Mouse (Mus musculus): ENCODE measurements around the gene Dlg3. TPM values are rescaled to one million over a fixed set of nuclear protein-coding genes. Genes with fewer than 3 reads are reported as not detected.

Gene Dlg3
- polyA plus RNA-seq, 1 experiment, result 6.0 TPM

DNA sequence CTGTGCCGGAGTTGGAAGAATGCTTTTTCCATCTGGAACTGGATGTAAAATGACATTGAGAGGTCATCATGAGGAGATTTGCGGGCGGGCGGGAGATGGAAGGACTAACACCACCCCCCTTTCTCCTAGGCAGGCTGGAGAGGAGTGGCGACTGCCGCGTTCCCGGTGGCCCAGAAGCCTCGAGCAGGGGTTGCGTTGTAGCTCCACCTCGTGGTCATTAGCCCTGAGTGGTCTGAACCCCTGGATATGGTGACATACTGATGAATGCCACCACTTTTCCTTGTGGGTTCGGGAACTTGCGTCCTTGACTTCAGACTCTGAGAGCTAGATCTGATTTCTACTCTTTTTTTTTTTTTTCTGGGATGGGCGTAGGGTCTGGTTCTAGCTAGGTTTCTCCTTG is 28.6 kb upstream of the Dlg3 start:
- Histone ChIP-seq H3K27me3 (ENCODE audit: control insufficient read depth, insufficient read depth, insufficient read length) (no peaks in the 10 kb centered on the region), H3ac (ENCODE audit: control insufficient read depth, insufficient read length, low read depth) (no peak overlapping the region), H3K4me3 (ENCODE audit: insufficient read depth, poor library complexity, severe bottlenecking) (no peak overlapping the region), H3K79me3 (ENCODE audit: low read depth) (no peaks in the 10 kb centered on the region), H3K36me3 (ENCODE audit: control insufficient read depth, insufficient read depth) (no peaks in the 10 kb centered on the region), H3K79me2 (ENCODE audit: control insufficient read depth, insufficient read depth) (no peaks in the 10 kb centered on the region)
- peak; percentile 69 for TF ChIP-seq CTCF (IDR thresholded peaks at IDR 0.05; ENCODE audit: control insufficient read depth, insufficient read depth, insufficient read length)
- TF ChIP-seq MAX (IDR thresholded peaks at IDR 0.05), result no peak

DNA sequence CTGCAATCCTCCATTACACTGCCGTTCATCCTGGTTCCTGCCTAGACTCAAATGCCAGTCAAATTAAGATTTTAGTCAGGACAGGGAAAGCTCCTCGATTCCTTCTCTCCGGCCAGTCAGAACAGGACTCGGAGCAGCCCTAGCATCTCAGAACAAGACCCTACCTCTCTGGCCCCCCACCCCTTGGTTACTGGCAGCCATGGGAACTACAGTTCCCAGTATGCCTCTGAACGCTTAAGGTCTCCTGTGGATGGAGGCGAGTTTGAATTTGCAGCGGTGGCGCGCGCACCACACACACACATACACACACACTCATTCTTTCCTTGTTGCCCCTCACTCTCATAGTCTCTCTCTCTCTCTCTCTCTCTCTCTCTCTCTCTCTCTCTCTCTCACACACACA is 28.1 kb upstream of the Dlg3 start:
- Histone ChIP-seq H3ac (ENCODE audit: control insufficient read depth, insufficient read length, low read depth) (peak overlapping the region; percentile 33), H3K27me3 (ENCODE audit: control insufficient read depth, insufficient read depth, insufficient read length) (no peaks in the 10 kb centered on the region), H3K36me3 (ENCODE audit: control insufficient read depth, insufficient read depth) (no peaks in the 10 kb centered on the region), H3K79me2 (ENCODE audit: control insufficient read depth, insufficient read depth) (no peaks in the 10 kb centered on the region), H3K4me3 (ENCODE audit: insufficient read depth, poor library complexity, severe bottlenecking) (no peak overlapping the region), H3K79me3 (ENCODE audit: low read depth) (no peaks in the 10 kb centered on the region)
- TF ChIP-seq MAX (IDR thresholded peaks at IDR 0.05) (no peak), MYOG (IDR thresholded peaks at IDR 0.05; ENCODE audit: control insufficient read depth, extremely low read depth, insufficient read length) (no peak), FOSL1 (IDR thresholded peaks at IDR 0.05; ENCODE audit: insufficient read depth, low read length, poor library complexity, severe bottlenecking) (no peak)

DNA sequence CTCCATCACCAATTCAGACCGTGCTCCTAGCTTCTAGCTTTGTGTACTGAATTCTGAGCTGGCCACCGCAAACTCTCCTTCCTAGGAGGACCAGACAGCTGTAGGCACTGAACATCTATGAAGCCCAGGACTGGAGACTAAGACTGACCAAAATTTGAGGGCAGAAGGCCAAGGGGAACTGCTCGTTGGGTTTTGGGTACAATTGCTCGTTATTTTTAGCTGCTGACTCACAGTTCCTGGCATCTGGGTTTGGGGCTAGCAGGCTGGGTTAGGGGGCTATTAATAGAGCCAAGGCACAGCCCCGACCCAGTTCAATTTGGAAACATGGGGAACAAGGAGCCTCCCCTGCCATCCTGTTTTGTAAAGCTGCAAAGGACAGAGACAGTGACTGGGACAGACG is 26.7 kb upstream of the Dlg3 start:
- Histone ChIP-seq H3K4me3 (ENCODE audit: insufficient read depth, poor library complexity, severe bottlenecking) (no peak overlapping the region), H3K79me2 (ENCODE audit: control insufficient read depth, insufficient read depth) (no peaks in the 10 kb centered on the region), H3ac (ENCODE audit: control insufficient read depth, insufficient read length, low read depth) (no peak overlapping the region), H3K36me3 (ENCODE audit: control insufficient read depth, insufficient read depth) (no peaks in the 10 kb centered on the region), H3K27me3 (ENCODE audit: control insufficient read depth, insufficient read depth, insufficient read length) (no peaks in the 10 kb centered on the region), H3K79me3 (ENCODE audit: low read depth) (no peaks in the 10 kb centered on the region)
- TF ChIP-seq MYOG (IDR thresholded peaks at IDR 0.05; ENCODE audit: control insufficient read depth, extremely low read depth, insufficient read length) (no peak), CEBPB (IDR thresholded peaks at IDR 0.05; ENCODE audit: low read depth) (no peak), CTCF (IDR thresholded peaks at IDR 0.05; ENCODE audit: control insufficient read depth, insufficient read depth, insufficient read length) (no peak), MYOD1 (IDR thresholded peaks at IDR 0.05; ENCODE audit: control insufficient read depth, insufficient read length, low read depth) (no peak), MAX (IDR thresholded peaks at IDR 0.05) (no peak), FOSL1 (IDR thresholded peaks at IDR 0.05; ENCODE audit: insufficient read depth, low read length, poor library complexity, severe bottlenecking) (no peak), USF1 (IDR thresholded peaks at IDR 0.05; ENCODE audit: low read depth) (no peak)

GRCm38 (mm10) chrX:100741940-100742339 is 25.6 kb upstream of the Dlg3 start:
- Histone ChIP-seq H3K79me3 (ENCODE audit: low read depth) (no peaks in the 10 kb centered on the region), H3K36me3 (ENCODE audit: control insufficient read depth, insufficient read depth) (no peaks in the 10 kb centered on the region), H3K79me2 (ENCODE audit: control insufficient read depth, insufficient read depth) (no peaks in the 10 kb centered on the region), H3ac (ENCODE audit: control insufficient read depth, insufficient read length, low read depth) (no peak overlapping the region), H3K4me3 (ENCODE audit: insufficient read depth, poor library complexity, severe bottlenecking) (no peak overlapping the region), H3K27me3 (ENCODE audit: control insufficient read depth, insufficient read depth, insufficient read length) (no peaks in the 10 kb centered on the region)
- TF ChIP-seq MYOG (IDR thresholded peaks at IDR 0.05; ENCODE audit: control insufficient read depth, extremely low read depth, insufficient read length) (no peak), CTCF (IDR thresholded peaks at IDR 0.05; ENCODE audit: control insufficient read depth, insufficient read depth, insufficient read length) (no peak), MAX (IDR thresholded peaks at IDR 0.05) (no peak), MYOD1 (IDR thresholded peaks at IDR 0.05; ENCODE audit: control insufficient read depth, insufficient read length, low read depth) (no peak), USF1 (IDR thresholded peaks at IDR 0.05; ENCODE audit: low read depth) (no peak), CEBPB (IDR thresholded peaks at IDR 0.05; ENCODE audit: low read depth) (no peak)

DNA sequence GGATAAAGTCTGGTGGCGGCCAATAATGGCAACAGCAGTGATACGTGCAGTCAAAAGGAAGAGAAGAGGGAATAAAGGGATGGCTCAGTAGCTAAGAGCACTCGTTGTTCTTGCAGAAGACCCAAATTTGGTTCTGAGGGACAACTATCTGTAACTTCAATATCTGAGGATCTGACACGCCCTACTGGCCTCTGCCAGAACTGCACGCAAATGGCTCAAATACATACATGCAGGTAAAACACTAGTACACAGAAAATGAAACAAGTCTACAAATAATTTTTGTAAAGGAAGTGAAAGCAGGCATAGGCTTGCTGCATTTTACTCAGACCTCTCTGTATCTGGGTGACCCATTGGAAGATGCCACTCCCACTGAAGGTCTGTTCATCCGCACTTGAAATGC is 1.7 kb upstream of the Dlg3 start:
- Histone ChIP-seq H3K79me2 (ENCODE audit: control insufficient read depth, insufficient read depth) (no peaks in the 10 kb centered on the region), H3K27me3 (ENCODE audit: control insufficient read depth, insufficient read depth, insufficient read length) (no peaks in the 10 kb centered on the region), H3K36me3 (ENCODE audit: control insufficient read depth, insufficient read depth) (no peaks in the 10 kb centered on the region), H3K4me3 (ENCODE audit: insufficient read depth, poor library complexity, severe bottlenecking) (no peak overlapping the region), H3ac (ENCODE audit: control insufficient read depth, insufficient read length, low read depth) (no peak overlapping the region), H3K79me3 (ENCODE audit: low read depth) (no peaks in the 10 kb centered on the region)
- no peak for TF ChIP-seq FOSL1 (IDR thresholded peaks at IDR 0.05; ENCODE audit: insufficient read depth, low read length, poor library complexity, severe bottlenecking)
- TF ChIP-seq CTCF (IDR thresholded peaks at IDR 0.05; ENCODE audit: control insufficient read depth, insufficient read depth, insufficient read length), result no peak
- no peak for TF ChIP-seq MYOD1 (IDR thresholded peaks at IDR 0.05; ENCODE audit: control insufficient read depth, insufficient read length, low read depth)
- TF ChIP-seq MYOG (IDR thresholded peaks at IDR 0.05; ENCODE audit: control insufficient read depth, extremely low read depth, insufficient read length), result no peak
- TF ChIP-seq MAX (IDR thresholded peaks at IDR 0.05), result no peak
- no peak for TF ChIP-seq CEBPB (IDR thresholded peaks at IDR 0.05; ENCODE audit: low read depth)
- TF ChIP-seq USF1 (IDR thresholded peaks at IDR 0.05; ENCODE audit: low read depth), result no peak

DNA sequence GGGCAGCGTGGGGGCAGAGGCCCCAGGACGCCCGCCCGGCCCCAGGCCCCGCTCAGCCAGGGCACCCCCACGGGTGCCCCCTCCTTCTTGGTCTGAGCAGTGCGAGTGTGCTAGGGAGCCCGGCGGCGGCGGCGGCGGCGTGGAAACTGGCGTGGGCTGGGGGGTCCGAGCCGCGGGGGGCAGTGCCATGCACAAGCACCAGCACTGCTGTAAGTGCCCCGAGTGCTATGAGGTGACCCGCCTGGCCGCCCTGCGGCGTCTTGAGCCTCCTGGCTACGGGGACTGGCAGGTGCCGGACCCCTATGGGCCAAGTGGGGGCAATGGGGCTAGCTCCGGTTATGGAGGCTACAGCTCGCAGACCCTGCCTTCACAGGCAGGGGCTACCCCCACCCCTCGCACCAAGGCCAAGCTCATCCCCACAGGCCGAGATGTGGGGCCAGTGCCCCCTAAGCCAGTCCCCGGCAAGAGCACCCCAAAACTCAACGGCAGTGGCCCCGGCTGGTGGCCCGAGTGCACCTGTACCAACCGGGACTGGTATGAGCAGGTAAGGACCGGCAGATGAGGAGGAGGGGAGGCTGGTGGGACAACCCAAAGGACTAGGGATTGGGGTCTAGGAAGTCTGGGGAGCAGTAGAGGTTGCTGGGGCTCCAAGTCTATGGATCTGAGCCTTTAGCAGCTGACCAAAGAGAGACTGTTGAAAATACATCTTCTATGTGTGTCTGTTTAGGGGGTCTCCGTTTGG is 534 bp downstream of the Dlg3 start:
- no peaks in the 10 kb centered on the region for H3K27me3 ChIP-seq (ENCODE audit: control insufficient read depth, insufficient read depth, insufficient read length)
- no peaks in the 10 kb centered on the region for H3K79me2 ChIP-seq (ENCODE audit: control insufficient read depth, insufficient read depth)
- no peaks in the 10 kb centered on the region for H3K36me3 ChIP-seq (ENCODE audit: control insufficient read depth, insufficient read depth)
- TF ChIP-seq CTCF (IDR thresholded peaks at IDR 0.05; ENCODE audit: control insufficient read depth, insufficient read depth, insufficient read length), result no peak
- no peak for TF ChIP-seq MYOD1 (IDR thresholded peaks at IDR 0.05; ENCODE audit: control insufficient read depth, insufficient read length, low read depth)
- H3K79me3 ChIP-seq (ENCODE audit: low read depth), result no peaks in the 10 kb centered on the region
- H3K4me3 ChIP-seq (ENCODE audit: insufficient read depth, poor library complexity, severe bottlenecking), result peak overlapping the region; percentile 21
- peak overlapping the region; percentile 38 for H3ac ChIP-seq (ENCODE audit: control insufficient read depth, insufficient read length, low read depth)

Data from C2C12 (cell line).